Mouse (Mus musculus) embryonic facial prominence, embryonic 10.5 days (tissue): Measurements from ENCODE around the gene Arrb2. TPM values are rescaled to one million over a fixed set of nuclear protein-coding genes. Genes with fewer than 3 reads are reported as not detected.

Source experiments
- DNase-seq: peaks from one replicate; pipeline ENCODE4 v3.0.0-alpha.2; 2017; ENCODE audit warnings: low spot score
- H3K27ac ChIP-seq: fragments of 300-500 bp; sonication (generic); replicated peaks from 2 replicates; pipeline ENCODE4 v1.5.1; 2016; ENCODE audit warnings: mild to moderate bottlenecking
- H3K27me3 ChIP-seq: fragments of 300-500 bp; sonication (generic); replicated peaks from 2 replicates; pipeline ENCODE4 v1.6.1; 2016; ENCODE audit warnings: low read depth, mild to moderate bottlenecking; ENCODE audit not compliant: poor library complexity, severe bottlenecking
- H3K36me3 ChIP-seq: fragments of 300-500 bp; sonication (generic); replicated peaks from 2 replicates; pipeline ENCODE4 v1.6.1; 2016; ENCODE audit warnings: mild to moderate bottlenecking, moderate library complexity
- H3K4me1 ChIP-seq: fragments of 300-500 bp; sonication (generic); 2 replicates; pipeline ENCODE4 v1.6.1; 2016
- H3K4me3 ChIP-seq: fragments of 300-500 bp; sonication (generic); 2 replicates; pipeline ENCODE4 v1.5.1; 2016; ENCODE audit warnings: mild to moderate bottlenecking, moderate library complexity
- H3K9me3 ChIP-seq: fragments of 300-500 bp; sonication (generic); 2 replicates; pipeline ENCODE4 v1.6.1; 2016; ENCODE audit warnings: mild to moderate bottlenecking
- whole genome bisulfite sequencing: fragments of 180-500 bp; shearing (Covaris S2); methylation state at CpG from one replicate; pipeline ENCODE4 v1.1.7; 2016; 5-methylcytosine and 5-hydroxymethylcytosine counted together
- microRNA-seq: library from miRNA; unstranded; fragments of <30 nt; microRNA quantifications from one replicate; pipeline ENCODE4, GENCODE M21; 2017
- polyA plus RNA-seq: library from polyadenylated mRNA; unstranded; fragments of >200 nt; fragmentation: Nextera tagmentation; extraction: Ambion mirVana; gene quantifications from 2 replicates; pipeline ENCODE4 v1.2.1, GENCODE M21; 2016

Arrb2 gene
- polyA plus RNA-seq, 1 experiment from 2014 or later: 28.4 TPM

GRCm38 (mm10) chr11:70474872-70475534, 42.6 kb downstream of the Arrb2 start:
- H3K27me3 ChIP-seq: no peaks in the 10 kb centered on the region
- no peaks in the 10 kb centered on the region for H3K9me3 ChIP-seq
- no peak for DNase-seq
- H3K36me3 ChIP-seq: no peaks in the 10 kb centered on the region
- 85% methylated on average over 12 of the region's 12 CpGs for WGBS
- H3K4me3 ChIP-seq: no peak overlapping the region
- no peak overlapping the region for H3K27ac ChIP-seq
- H3K4me1 ChIP-seq: no peaks in the 10 kb centered on the region

GRCm38 (mm10) chr11:70485498-70485897, 53.1 kb downstream of the Arrb2 start:
- Histone ChIP-seq H3K4me3 (no peak overlapping the region), H3K4me1 (no peaks in the 10 kb centered on the region), H3K27me3 (no peaks in the 10 kb centered on the region), H3K9me3 (no peaks in the 10 kb centered on the region), H3K36me3 (no peaks in the 10 kb centered on the region), H3K27ac (no peak overlapping the region)
- 65% methylated on average over 2 of the region's 2 CpGs for WGBS
- DNase-seq: no peak

DNA sequence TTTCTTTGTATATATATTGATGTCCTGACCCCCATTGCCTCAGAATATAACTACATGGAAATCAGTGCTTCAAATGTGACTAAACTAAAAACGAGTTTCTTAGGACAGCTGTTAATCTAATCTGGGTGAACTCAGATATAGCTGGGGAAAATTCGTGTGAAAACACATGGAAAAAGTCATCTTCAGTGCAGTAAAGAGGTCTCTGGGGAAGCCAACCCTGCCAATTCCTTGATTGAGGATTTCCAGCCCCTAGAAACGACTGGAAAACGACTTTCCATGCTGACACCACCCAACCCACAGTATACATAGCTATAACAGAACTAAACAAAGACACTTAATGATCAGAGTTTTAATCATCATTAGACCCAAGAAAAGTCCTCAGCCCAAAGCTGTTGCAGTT, 55.4 kb downstream of the Arrb2 start:
- no peaks in the 10 kb centered on the region for H3K4me1 ChIP-seq
- no peak overlapping the region for H3K27ac ChIP-seq
- H3K36me3 ChIP-seq: no peaks in the 10 kb centered on the region
- WGBS: 56% methylated on average over 4 of the region's 4 CpGs
- no peak overlapping the region for H3K4me3 ChIP-seq
- no peak for DNase-seq
- no peaks in the 10 kb centered on the region for H3K9me3 ChIP-seq
- H3K27me3 ChIP-seq: no peaks in the 10 kb centered on the region

DNA sequence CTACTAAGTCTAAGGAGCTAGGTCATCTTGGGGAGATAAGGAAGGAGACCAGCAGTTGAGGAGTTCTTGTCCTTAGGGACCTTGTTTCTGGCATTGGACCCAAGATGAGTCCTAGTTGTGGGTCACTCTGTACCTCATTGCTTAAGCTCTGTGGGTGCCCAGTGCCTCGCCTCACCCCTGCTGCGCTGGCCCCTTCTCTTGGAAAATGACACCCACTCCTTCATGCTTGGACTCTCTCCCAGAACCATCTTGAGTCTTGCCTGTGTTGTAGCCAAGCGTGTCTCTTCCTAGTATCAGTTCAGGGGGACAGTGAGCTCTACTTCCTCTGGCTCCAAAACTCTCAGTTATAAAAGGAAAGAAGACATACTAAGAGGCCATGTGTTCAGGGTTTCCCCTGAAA, 56.7 kb downstream of the Arrb2 start:
- 88% methylated on average over 3 of the region's 3 CpGs for WGBS
- Histone ChIP-seq H3K27ac (no peak overlapping the region), H3K4me3 (no peak overlapping the region), H3K36me3 (no peaks in the 10 kb centered on the region), H3K9me3 (no peaks in the 10 kb centered on the region), H3K27me3 (no peaks in the 10 kb centered on the region), H3K4me1 (no peaks in the 10 kb centered on the region)
- DNase-seq: no peak

GRCm38 (mm10) chr11:70489684-70490083, 57.2 kb downstream of the Arrb2 start:
- Histone ChIP-seq H3K27me3 (no peaks in the 10 kb centered on the region), H3K36me3 (no peaks in the 10 kb centered on the region), H3K27ac (no peak overlapping the region), H3K4me3 (no peak overlapping the region), H3K9me3 (no peaks in the 10 kb centered on the region), H3K4me1 (no peaks in the 10 kb centered on the region)
- WGBS: 85% methylated on average over 6 of the region's 6 CpGs
- no peak for DNase-seq

Small RNA genes within 50 kb of the gene (microRNA-seq; reads per million reads assigned to microRNA genes)
- not detected for gene Mir7115

Other genes starting within 250 kb of the Arrb2 start
- gene Slc16a11, start 219.9 kb upstream of the Arrb2 start, polyA plus RNA-seq: 0.72 and 1.2 TPM in 2 replicates
- gene Slc16a13, start 211.6 kb upstream of the Arrb2 start, polyA plus RNA-seq: 11.6 and 11.7 TPM in 2 replicates
- 5.0 and 7.2 TPM in 2 replicates for gene Bcl6b, start 202.8 kb upstream of the Arrb2 start, polyA plus RNA-seq
- gene 0610010K14Rik, start 194.7 kb upstream of the Arrb2 start, polyA plus RNA-seq: 210 and 215 TPM in 2 replicates
- 7.9 and 10.7 TPM in 2 replicates for gene Gm21988, start 192.8 kb upstream of the Arrb2 start, polyA plus RNA-seq
- 96.4 and 106 TPM in 2 replicates for gene Rnasek, start 192.8 kb upstream of the Arrb2 start, polyA plus RNA-seq
- gene Alox12, start 177.3 kb upstream of the Arrb2 start, polyA plus RNA-seq: 2.7 and 3.9 TPM in 2 replicates
- gene Alox12e, start 110.0 kb upstream of the Arrb2 start, polyA plus RNA-seq: not detected in 2 replicates
- 0.11 and 0.29 TPM in 2 replicates for gene Alox15, start 80.6 kb upstream of the Arrb2 start, polyA plus RNA-seq
- 60.7 and 62.0 TPM in 2 replicates for gene Pelp1, start 22.6 kb upstream of the Arrb2 start, polyA plus RNA-seq
- gene Med11, start 19.3 kb downstream of the Arrb2 start, polyA plus RNA-seq: 44.1 TPM in 2 replicates
- 0.16 and 0.45 TPM in 2 replicates for gene Zmynd15, start 26.8 kb downstream of the Arrb2 start, polyA plus RNA-seq
- gene Cxcl16, start 27.3 kb downstream of the Arrb2 start, polyA plus RNA-seq: 0.39 and 0.65 TPM in 2 replicates
- gene Tm4sf5, start 72.6 kb downstream of the Arrb2 start, polyA plus RNA-seq: 0.35 and 0.77 TPM in 2 replicates
- not detected in 2 replicates for gene Vmo1, start 82.0 kb downstream of the Arrb2 start, polyA plus RNA-seq
- 0.43 and 0.44 TPM in 2 replicates for gene Gltpd2, start 86.6 kb downstream of the Arrb2 start, polyA plus RNA-seq
- gene Psmb6, start 92.7 kb downstream of the Arrb2 start, polyA plus RNA-seq: 1,123 and 1,132 TPM in 2 replicates
- gene Gm40193, start 100.3 kb downstream of the Arrb2 start, polyA plus RNA-seq: not detected in 2 replicates
- 3.2 and 3.7 TPM in 2 replicates for gene Pld2, start 107.4 kb downstream of the Arrb2 start, polyA plus RNA-seq
- 14.6 and 15.2 TPM in 2 replicates for gene Mink1, start 130.2 kb downstream of the Arrb2 start, polyA plus RNA-seq
- not detected in 2 replicates for gene 4930544D05Rik, start 183.2 kb downstream of the Arrb2 start, polyA plus RNA-seq
- not detected in 2 replicates for gene Chrne, start 186.6 kb downstream of the Arrb2 start, polyA plus RNA-seq
- 0.26 and 0.76 TPM in 2 replicates for gene Gp1ba, start 206.5 kb downstream of the Arrb2 start, polyA plus RNA-seq
- 89.7 and 91.9 TPM in 2 replicates for gene Rnf167, start 214.6 kb downstream of the Arrb2 start, polyA plus RNA-seq
- 135 and 137 TPM in 2 replicates for gene Slc25a11, start 214.8 kb downstream of the Arrb2 start, polyA plus RNA-seq
- gene Pfn1, start 222.0 kb downstream of the Arrb2 start, polyA plus RNA-seq: 2,153 and 2,165 TPM in 2 replicates
- gene Eno3, start 224.6 kb downstream of the Arrb2 start, polyA plus RNA-seq: 72.9 and 88.4 TPM in 2 replicates
- 181 and 185 TPM in 2 replicates for gene Spag7, start 236.8 kb downstream of the Arrb2 start, polyA plus RNA-seq